ENCODE assay signal across 12 mouse cellular contexts in the genomic region with DNA sequence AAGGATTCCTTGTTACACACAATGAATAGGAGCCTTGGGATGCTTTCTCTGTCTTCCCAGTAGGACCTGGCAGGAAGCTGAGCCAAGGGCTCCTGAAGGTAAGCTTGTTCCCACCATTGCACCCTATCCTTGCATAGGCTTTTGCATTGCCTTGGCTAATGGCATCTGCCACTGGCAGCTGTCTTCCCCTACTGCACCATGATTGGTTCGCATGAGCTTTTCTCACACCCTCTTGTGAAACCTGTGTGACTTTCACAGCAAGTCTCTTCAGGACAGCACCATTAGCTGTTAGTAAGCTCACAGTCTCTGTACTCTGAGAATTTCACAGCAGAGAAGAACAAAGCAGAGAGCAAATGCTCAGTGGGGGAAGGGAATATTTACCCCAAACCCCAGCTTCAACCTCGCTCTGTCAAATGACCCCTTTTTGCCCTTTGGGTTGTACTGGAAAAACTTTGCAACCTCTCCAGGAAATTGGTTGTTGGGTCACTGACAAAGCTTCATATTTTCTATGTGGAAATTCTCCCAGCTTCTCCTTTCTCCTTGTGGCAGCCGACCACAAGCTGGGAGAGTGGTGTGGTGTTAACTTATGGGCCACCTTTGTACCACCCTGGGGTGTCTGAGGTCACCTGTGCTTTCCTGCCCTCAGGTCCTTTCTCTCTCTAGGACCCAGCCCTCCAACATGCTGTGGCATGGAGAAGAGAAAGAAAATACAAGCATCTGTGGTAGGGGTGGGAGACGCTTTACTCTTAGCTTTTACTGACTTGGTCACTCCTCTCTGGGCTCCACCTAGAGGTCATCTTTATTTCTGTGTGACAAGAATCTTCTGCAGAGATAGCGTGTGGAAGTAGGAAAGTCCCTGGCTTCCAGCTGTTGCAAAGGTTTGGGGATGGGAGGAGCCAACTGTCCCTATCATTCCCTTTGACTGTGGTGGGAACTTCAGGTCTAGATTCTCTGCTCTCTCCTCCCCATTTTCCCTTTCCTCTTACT. TPM values are rescaled to one million over a fixed set of nuclear protein-coding genes. Genes with fewer than 3 reads are reported as not detected.
A peak's percentile ranks its signal among the peaks of the same experiment; 100 is the strongest.
DNase-seq lines count a peak whose midpoint lies in the region; ATAC-seq and TF ChIP-seq lines count a peak whose summit lies in the region.
"Had no signal": no experiment of that assay in that cellular context is flagged by ENCODE, and none has a peak within 500 bp of the region (broad histone marks: within the 10 kb centered on the region; RNA-seq: fewer than 3 reads in every experiment).

No protein-coding gene starts in this region.

- H3K9me3 ChIP-seq in hindbrain, postnatal 0 days (ENCODE audit: low read length): no peaks in the 10 kb centered on the region
- H3K9me3 ChIP-seq: G1E had no signal

- no peaks in the 10 kb centered on the region; the same call in 1 of the 2 replicates for H3K4me1 ChIP-seq in hindbrain, postnatal 0 days (ENCODE audit: insufficient read depth, low read length)

- H3K4me2 ChIP-seq in hindbrain, postnatal 0 days (ENCODE audit: low read depth, low read length): peak overlapping the region; percentile 33

- WGBS in hindbrain, postnatal 0 days: 49% methylated on average over 5 of the region's 5 CpGs

- no peak overlapping the region for H3K27ac ChIP-seq in gastrocnemius, adult 2 months
- no peak overlapping the region for H3K27ac ChIP-seq in layer of hippocampus, adult 2 months
- no peak overlapping the region for H3K27ac ChIP-seq in hindbrain, postnatal 0 days

- no peak overlapping the region for H3K9ac ChIP-seq in hindbrain, postnatal 0 days (replicated peaks; ENCODE audit: low read length)

- TF ChIP-seq CTCF in gastrocnemius, adult 2 months (IDR thresholded peaks at IDR 0.05): no peak
- peak; percentile 51 for TF ChIP-seq CTCF in layer of hippocampus, adult 2 months (conservative IDR thresholded peaks at IDR 0.05)
- TF ChIP-seq CTCF in hindbrain, postnatal 0 days (IDR thresholded peaks at IDR 0.05; ENCODE audit: low read depth): peak; percentile 47

- DNase-seq in gastrocnemius, adult 2 months: no peak
- no peak for DNase-seq in gastrocnemius, adult 18-20 months (ENCODE audit: low spot score)
- no peak for DNase-seq in layer of hippocampus, adult 2 months (ENCODE audit: low spot score in 2 of 2)
- no peak for DNase-seq in layer of hippocampus, adult 9-10 months (ENCODE audit: low spot score)
- peak; percentile 58 for DNase-seq in A20 (ENCODE audit: low read depth, low spot score)
- DNase-seq in hindbrain, postnatal 0 days (ENCODE audit: low spot score): peak; percentile 29
- DNase-seq in thymus, adult 18-20 months: no peak
- DNase-seq in cerebellum, adult 18-20 months: no peak

- peak overlapping the region; percentile 52 for H3K4me3 ChIP-seq in gastrocnemius, adult 2 months
- H3K4me3 ChIP-seq in layer of hippocampus, adult 2 months: no peak overlapping the region
- H3K4me3 ChIP-seq in hindbrain, postnatal 0 days (ENCODE audit: low read length): no peak overlapping the region

- H3K36me3 ChIP-seq in hindbrain, postnatal 0 days (ENCODE audit: insufficient read depth, low read length): no peaks in the 10 kb centered on the region
- H3K36me3 ChIP-seq: G1E had no signal

- no peak for ATAC-seq in hindbrain, postnatal 0 days

- intact Hi-C loops in gastrocnemius, adult 2 months (cut with DNase I): loop anchor here (1.0 to 10.0 kb wide), 2 partner anchors 363 to 579 kb away; no protein-coding TSS in a partner anchor

- H3K27me3 ChIP-seq in hindbrain, postnatal 0 days (ENCODE audit: insufficient read depth, low read length): no peaks in the 10 kb centered on the region

RNA-seq across cellular contexts. Expression of gene Kcns3, which starts 26.8 kb away (rescaled TPM):
- total RNA-seq in gastrocnemius, adult 2 months (2021): under 1 TPM; 0.33 to 0.69 TPM
- under 1 TPM; 0.53 to 0.93 TPM for total RNA-seq in gastrocnemius, adult 18-20 months (2021)
- 10 to 100 TPM; 12.4 to 13.0 TPM for total RNA-seq in layer of hippocampus, adult 2 months (2021)
- total RNA-seq in hindbrain, postnatal 0 days (2014; rRNA removed): 0.37 and 1.1 TPM in 2 replicates
- 1.1 TPM in 2 replicates for polyA plus RNA-seq in hindbrain, postnatal 0 days (2015; fragmentation: Nextera tagmentation; extraction: Ambion mirVana)

RNA-seq across cellular contexts. Expression of gene Msgn1, which starts 31.1 kb away (rescaled TPM):
- total RNA-seq in gastrocnemius, adult 2 months (2021): not detected
- not detected for total RNA-seq in gastrocnemius, adult 18-20 months (2021)
- total RNA-seq in layer of hippocampus, adult 2 months (2021): not detected
- not detected in 2 replicates for total RNA-seq in hindbrain, postnatal 0 days (2014; rRNA removed)
- not detected in 2 replicates for polyA plus RNA-seq in hindbrain, postnatal 0 days (2015; fragmentation: Nextera tagmentation; extraction: Ambion mirVana)
- total RNA-seq: G1E; gastrocnemius, postnatal 25 days; layer of hippocampus, postnatal 36 days had no signal
- polyA plus RNA-seq: embryonic facial prominence, embryonic 14.5 days; G1E had no signal

Comparison
In these comparisons a context has a peak if more than half of its experiments do, and no peak if none do; other contexts are left out.
1. DNase-seq: peak in A20 (single experiment) and hindbrain, postnatal 0 days (single experiment); none in gastrocnemius, adult 2 months (single experiment), gastrocnemius, adult 18-20 months (single experiment), layer of hippocampus, adult 2 months (0 of 2), layer of hippocampus, adult 9-10 months (single experiment), thymus, adult 18-20 months (0 of 2) and cerebellum, adult 18-20 months (0 of 2).